Mouse (Mus musculus) ES-CJ7 (cell line): Measurements from ENCODE around the gene Mtx2.

Source experiments
- DNase-seq: peaks from one replicate; pipeline ENCODE4 v3.0.0; 2011; ENCODE audit warnings: low read depth, low spot score

Mtx2 gene

DNA sequence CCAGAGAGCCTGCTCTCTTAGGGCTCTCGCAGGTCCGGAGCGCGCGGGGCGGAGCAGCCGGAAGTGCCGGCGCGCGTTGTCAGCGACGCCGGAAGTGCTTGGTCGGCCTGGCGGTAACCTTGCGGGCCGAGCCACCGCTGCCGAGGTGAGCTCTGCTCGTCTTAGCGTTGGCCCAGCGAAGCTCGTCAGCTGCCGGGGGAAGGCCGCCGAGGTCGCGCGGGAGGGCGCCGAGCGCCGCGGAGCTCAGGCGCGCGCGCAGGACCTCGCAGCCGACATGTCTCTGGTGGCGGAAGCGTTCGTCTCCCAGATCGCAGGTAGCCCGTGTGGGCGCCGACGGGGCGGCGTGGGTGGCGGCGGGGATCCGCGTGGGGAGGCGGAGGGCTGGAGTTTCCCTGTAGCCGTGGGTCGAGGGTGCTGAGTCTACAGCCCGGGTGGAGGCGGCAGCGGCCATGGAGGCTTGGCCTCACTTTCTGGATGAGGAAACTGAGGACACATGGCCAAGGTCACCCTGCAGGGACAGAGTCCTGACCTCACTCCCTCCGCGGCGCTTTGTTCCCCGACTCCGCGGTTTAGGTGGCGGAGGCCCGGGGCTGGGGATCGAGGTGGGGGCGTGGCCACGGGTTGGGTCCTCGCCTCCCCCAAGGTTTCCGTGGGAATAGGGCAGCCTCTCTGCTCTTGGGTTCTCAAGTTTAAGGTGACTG is at the start of gene Mtx2:
TSS of gene Mtx2 (plus strand) at position 74 of the 701 bp plus-strand sequence.
- DNase-seq: peak; percentile 83

DNA sequence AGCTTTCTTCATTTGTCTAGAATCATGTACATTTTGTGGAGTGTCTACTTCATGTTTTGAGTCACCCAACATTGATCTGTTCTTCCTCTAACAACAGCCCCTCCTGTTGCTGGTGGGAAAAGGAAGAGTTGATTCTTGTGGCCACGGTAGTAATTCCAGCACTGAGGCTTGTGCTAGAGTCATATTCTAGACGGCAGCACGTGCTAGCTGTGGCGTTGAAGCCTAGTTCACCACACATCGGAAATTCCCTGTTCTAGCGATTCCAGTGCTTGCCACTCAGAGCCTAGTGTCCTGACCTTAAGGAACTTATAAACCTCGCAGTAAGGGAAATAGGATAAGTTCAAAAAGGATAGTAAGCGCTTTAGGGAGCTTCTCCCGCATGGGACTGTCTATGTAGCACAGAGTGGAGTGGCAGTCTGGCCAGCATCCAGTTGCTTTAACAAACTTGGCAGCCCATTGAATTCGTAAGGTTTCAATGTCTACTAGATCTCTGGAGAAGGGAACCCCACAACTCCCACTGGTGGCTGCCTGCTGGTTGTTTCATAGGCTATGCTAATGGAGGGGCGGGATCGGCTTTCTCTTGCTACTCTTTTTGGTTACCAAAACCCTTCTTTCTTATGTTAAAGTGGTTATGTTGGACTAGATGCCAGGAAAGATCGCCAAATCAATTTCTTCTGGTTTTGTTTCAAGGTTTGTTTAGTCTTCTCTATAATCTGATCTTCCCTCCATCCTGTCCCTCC is 47.9 kb upstream of the Mtx2 start:
- peak; percentile 48 for DNase-seq

DNA sequence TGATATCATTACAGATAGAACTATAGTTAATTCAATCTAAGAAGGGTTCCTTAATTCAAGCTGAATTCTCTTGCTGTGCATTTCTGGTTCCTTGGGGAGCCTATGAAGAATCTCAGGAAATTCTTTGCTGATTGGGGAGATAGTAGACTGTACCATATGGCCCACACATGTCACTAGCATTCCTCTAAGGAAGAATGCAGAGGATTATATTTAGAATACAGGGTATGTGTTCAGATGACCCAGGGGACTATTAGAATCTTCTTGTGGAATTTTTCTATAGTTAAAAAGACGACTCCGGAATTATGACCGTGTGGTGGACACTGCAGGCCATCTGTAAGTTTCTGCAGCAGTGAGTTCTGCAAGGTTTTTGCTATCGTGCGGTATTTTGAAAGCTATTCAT is 44.2 kb upstream of the Mtx2 start:
- no peak for DNase-seq

DNA sequence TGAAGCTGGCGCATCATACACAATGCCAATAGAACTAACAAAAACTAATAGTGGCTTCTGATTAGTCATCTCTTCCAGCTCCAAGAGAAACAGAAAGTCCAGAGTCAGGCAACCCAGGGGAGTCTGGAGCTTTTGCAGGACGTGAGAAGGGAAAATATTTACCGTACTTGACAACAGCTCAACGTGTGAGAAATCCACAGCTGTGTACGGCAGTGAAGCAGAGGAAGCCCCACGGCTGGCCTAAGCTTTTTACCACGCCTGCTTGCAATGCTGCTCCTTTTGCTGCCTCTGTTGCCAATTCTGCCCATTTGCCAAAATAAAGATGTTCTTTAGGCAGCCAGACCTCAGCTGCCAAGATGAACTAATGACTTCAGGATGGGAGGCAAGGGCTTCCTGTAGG is 30.1 kb upstream of the Mtx2 start:
- no peak for DNase-seq

DNA sequence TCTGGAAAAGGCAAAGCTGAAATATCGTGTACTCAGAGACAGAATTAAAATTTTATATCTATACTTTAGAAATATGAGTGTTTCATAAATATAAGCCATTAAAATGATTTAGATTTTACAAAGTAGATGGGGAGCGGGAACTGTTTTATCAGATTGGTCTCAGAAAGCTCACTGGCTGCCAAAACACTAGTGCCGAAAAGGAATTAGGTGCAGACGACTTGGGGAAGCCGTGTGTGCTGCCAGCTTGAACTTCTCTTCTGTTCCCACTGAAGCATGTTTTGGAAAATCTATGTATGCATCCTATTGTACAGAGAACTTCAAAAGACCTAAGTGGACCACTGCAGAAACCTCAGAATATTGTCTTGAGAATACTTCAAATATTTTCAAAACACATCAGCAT is 17.2 kb upstream of the Mtx2 start:
- DNase-seq: no peak

DNA sequence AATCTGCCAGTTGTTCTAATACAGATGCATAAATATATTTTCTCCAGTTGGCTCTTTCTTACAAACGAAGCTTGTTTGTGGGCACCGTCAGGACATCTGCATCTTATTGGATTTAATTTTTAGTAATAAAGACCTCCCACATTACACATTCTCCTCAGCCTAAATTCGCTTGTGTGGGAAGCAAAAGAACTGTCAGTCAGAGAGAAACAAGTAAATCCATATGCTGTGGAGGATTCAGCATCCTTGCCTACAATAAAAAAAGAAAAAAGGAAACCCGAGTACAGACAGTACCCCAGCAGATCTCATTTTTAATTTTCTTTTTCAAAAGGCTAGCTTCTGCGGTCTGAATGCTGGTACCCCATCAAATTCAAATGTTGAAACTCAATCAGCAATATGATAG is 2.9 kb upstream of the Mtx2 start:
- DNase-seq: no peak

DNA sequence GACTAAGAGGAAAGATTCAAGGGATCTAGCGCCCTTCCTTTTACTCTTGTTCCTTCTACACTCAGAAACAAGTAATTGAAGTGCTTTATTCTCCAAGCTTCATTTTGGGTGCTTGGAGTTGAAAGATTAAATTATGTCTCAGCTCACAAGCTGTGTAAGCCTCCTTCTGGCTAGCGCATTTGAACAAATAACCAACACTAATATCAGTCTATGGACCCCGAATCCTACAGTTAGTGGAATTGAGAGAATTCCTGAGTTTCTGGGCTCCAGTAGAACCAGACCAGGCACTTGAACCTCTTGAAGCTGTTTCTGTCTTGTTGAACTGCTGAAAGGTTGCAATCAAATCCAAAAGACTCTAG is 253 bp upstream of the Mtx2 start:
- no peak for DNase-seq

DNA sequence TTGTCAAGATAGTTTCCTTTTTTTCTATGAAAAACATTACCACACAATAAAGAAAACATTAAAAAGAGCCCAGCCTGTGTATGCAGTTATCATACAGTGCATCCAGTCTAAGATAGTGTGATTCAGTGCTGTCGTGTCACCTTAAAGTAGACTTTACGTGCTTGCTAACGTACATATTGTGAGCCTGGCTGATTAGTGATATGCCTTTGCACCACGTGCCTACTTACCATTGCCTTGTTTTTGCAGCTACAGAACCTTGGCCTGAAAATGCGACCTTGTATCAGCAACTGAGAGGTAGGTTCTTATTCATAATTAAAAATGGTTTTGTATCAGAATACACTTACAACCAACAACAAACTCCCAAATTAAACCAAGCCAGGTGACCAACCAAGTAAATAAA is 21.4 kb downstream of the Mtx2 start:
- DNase-seq: no peak

DNA sequence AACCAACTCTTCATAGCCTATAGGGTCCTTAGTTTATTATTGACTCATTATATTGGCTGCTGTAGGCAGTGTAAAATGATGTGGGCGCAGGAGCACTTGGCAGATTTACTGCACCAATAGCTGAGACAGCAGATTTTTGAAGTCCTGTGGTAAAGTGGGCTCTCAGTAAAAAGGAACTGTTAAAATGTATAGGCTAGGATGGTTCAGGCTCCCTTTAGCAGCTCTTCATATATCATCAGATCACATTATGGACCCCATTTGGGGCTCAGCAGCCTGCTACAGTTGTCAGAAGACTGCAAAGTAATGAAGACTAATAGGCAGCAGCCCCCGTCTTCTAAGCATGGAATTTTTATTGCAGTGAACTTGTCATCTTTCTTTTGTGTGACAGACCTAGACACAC is 21.9 kb downstream of the Mtx2 start:
- DNase-seq: no peak

DNA sequence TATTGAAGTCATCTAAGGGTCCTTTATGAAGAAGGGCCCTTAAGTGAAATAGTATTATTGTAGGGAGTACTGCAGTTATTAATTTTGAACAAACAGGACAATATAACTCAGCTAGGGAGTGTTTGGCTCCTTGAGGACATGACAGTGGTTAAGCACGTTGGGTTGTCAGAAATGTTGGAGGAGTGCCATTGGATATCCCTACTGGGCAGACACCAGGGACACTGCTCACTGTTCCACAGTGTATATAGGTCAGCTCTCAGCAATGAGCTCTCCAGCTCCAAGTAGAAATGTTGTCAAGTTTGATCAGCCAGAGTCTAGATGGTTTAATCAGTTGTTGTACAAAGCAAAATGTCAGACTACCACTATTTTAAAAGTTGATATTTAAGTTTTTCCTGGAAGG is 24.4 kb downstream of the Mtx2 start:
- no peak for DNase-seq

DNA sequence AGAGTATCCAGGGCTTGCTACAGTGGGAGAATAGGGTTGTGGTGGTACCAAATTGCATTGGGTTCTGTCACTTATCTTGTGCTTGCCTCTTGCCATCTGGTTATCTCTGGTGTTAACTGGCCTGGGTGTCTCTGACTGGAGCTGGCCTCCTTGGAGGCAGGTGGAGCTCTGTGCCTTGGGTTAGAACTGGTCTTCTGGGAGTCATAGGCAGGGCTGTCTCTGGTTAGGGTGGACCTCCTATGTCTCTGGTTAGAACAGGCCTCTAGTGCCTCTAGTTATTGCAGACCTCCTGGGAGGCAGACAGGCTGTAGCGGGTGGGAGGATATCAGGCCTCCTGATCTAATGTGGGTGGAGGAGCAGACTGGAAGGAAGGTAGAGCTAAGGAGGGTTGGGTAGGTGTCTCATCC is 36.5 kb downstream of the Mtx2 start:
- no peak for DNase-seq

DNA sequence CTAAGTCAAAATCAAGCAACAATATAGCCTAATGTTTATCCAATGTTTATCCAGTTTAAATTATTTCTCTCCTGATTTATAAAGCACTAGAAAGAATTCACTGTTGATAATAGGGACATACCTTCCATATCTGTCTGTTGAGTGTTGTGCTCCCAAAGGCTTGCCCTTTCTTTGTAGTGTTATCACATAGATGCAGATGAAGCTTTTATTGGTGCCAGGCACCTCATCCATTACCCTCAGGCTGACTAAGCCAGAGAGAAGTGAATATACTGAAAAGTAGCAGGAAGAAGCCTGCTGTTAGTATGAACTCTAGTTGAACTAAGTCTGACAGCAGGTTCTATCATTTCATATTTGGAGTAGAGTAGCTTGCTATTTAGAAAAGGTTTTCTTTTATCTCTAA is 39.8 kb downstream of the Mtx2 start:
- no peak for DNase-seq

DNA sequence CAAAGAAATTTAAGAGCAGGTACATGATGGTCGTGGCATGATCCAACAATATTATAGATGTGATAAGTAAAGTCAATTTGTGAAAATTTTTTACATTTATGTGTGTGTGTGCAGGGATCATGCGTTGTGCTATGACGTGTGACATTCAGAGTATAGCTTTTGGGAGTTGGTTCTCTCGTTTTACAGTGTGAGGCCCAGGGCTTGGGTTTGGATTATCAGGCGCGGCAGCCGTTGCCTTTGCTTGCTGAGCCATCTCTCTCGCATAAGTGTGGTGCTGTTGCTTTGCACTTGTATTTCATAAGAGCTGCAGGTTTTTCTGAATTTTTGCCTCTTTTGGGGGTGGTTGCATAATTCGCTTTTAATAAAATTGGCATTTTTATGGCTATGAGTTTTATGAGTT is 48.4 kb downstream of the Mtx2 start:
- no peak for DNase-seq

DNA sequence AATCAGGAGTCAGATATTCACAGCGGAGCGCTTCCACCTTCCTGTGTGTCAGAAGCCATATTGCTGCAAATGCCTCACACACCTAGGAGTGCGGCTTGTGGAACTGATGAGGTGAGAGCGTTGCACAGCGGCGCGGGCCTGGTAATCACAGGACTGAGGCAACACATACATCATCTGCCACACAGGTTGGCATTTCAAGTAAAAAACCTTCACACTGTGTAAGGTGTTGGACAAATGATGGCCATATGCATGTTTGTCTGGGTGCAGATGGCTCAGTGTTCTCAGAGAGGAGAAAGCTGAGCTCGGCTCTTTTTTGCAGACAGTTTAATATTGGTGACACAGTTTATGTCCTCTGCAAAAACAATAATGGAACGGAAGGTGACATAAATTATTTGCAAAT is 58.8 kb downstream of the Mtx2 start:
- DNase-seq: no peak

DNA sequence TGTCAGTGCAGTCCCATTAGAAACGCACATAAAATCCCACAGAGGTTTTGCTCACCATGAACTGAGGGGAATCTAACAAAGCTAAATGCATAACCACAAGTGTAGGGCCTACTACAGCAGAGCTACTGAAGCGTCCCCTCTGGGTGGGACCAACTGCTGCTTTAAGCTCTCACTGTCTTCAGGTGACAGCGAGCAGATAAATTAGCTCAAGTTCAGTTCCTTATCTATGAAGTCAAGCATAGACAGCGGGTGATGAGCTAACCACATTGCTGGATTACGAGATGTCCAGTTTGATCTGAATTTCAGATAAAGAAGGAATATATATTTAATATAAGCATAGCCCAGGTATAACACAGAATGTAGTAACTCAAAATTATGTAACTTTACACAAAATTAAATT is 66.3 kb downstream of the Mtx2 start:
- no peak for DNase-seq

DNA sequence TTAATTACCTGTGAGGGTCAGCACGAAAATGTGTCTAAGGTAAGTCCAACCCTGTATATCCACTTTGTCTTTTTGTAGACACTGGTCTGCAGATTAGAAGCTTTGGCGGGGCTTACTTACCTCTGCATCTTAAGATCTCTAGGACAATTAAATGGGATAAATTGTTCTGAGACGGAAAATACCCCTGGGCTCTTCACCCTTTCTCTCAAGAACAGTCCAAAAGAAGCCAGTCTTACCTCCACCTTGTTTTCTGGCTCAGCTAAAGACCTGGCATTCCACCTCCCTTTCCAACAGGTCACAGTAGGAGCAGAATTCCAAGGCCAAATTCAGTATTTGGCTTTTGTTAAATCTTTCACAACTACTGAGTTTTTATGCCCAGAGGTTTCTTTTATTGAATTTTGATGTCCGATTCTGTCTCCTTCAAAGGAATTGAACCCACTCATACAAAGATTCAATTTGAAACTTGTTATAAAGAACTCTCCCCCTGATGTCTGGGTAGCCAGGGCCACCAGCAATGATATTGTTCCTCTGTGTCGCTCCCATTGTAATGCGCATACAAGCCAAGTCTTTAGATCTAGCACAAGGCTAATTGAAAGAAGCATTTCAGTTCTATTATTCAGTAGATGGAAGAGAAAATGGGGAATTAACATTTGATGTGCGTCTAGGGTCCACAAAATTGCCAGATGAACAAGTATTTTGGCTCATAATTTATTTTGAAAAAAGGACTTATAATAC is 67.4 kb downstream of the Mtx2 start:
- DNase-seq: peak; percentile 51

DNA sequence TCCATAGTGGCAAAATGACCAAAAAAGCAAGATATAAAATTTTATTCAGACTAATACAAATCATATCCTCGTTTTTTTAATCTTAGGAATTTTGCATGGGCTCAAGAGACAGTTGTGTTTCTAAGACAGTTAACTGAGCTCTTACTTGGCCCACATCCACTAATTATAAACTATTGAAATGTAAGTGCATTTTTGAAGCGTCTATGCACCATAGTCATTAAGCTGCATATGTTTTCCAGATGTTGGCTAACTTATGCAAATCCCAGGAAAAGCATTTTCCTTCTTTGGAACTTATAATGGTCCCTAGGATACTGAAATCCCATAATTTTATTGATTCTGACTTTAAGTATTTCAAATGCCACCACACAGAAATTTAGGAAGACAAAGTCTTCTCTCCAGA is 68.5 kb downstream of the Mtx2 start:
- no peak for DNase-seq

DNA sequence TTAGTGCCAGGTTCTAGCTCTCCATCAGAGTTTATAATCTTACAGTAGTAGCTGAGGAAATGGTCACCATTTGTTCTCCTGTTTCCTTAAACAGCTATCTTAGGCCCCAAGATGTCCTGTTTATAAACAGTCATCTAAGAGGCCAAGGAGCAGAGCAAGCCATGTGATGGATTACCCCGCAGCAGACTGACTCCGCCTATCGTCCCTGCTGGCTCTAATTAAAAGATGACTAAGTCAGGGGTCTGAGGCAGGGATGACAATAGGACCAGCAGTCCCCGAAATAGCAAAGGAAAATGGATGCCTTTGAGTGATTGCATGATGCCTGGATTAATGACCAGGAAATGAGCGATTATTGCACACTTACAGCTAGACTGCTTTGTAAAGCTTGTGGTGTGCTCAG is 74.4 kb downstream of the Mtx2 start:
- no peak for DNase-seq

DNA sequence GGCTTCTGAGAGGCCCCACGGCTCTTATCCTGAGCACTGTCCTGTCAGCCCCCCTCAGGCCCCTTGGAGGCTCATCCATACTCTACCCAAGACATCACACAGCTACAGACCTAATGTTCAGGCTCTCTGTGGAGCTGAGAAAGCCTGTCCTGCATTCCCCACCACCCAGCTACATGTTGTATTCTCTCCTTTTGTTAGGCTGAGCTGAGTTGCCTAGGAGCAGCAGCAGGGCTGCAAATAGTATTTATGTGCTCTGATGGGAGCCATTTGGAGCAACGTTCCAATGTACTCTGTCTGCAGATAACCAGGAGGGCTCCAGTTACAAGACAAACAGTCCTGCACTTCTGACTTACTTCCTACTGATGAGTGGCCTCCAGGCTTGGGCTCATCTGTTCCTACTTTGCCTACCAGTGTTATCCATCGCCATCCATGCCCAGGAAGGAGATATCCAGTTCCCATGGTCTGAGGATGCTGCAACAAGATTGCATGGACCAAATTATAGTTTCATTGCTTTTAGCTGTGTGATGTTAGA is 76.2 kb downstream of the Mtx2 start:
- no peak for DNase-seq

DNA sequence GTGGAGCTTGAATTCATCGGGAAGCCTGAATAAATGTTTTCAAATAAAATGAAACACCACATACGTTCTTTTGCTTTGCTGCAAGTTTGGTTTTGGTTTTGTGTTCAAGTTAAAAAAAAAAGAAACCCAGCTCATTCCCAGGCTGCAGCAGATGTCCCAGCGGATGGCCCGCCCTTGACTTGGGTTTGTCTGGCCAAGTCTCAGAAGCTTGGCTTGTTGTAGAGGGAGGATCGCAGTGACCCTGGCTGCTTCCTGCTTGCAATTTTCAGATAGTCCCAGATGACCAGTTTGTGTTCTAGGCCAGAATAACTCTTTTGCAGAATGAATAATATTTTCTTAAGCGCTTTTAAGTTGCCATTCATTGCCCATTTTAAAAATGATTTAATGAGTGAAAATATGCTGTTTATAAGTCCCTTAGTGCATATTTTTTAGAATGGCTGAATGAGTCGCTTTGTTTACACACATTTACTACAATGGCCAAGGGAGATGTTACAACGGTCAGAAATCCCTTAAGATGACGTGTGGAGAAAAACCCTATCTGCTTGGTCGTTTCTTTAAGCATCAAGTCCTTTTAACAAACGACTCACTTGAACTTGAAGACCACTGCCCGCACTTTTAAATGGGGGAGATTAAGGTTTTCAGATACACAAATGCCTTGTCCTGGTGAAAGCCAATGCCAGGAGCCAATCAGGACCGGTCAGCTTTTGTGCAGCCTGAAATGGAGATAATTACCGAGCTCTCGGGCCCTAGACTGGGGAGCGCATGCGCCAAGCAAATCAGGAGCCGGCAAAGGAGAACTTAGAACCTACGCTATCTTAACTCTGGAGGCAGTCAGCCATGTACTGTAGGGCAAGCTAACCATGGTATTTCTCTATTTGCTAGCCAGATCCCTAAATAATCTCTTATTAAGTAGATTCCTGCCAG is 82.0 kb downstream of the Mtx2 start:
- DNase-seq: no peak

DNA sequence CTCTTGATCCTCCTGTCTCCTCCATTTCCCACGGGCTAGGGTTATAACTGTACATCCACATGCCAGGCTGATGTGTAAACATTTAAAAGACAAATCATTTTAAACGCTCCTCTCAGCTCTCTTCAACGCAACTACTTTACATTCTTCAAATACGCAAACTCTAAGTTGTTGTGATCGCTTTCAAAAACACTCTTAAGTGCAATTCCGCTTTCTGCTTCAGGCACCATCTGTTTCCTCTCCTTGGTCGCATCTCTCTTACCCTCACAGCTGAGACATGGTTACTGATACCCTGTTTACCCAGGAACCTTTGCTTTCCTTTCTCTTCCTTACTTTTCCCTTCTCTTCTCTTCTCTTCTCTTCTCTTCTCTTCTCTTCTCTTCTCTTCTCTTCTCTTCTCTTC is 86.4 kb downstream of the Mtx2 start:
- no peak for DNase-seq
